Mouse (Mus musculus) intestine, embryonic 15.5 days (tissue): ENCODE measurements at regions not wholly inside any gene's neighbourhood (a gene's known extent, or its start where the extent isn't known, plus 50 kb on each side); places are given as distances from the start of the nearest gene placed in this dataset.
A peak's percentile ranks its signal among the peaks of the same experiment; 100 is the strongest.

Experiments used
- ATAC-seq: fragments of 200-750 bp; cut with Nextera tagmentation; 2 replicates; pipeline ENCODE4 v1.8.0; 2017; ENCODE audit warnings: moderate TSS enrichment, moderate library complexity
- H3K27ac ChIP-seq: fragments of 300-500 bp; sonication (generic); 2 replicates; pipeline ENCODE4 v1.5.1; 2015; ENCODE audit warnings: mild to moderate bottlenecking, inconsistent platforms
- H3K27me3 ChIP-seq: fragments of 300-500 bp; sonication (generic); replicated peaks from 2 replicates; pipeline ENCODE4 v1.6.1; 2015; ENCODE audit warnings: inconsistent platforms
- H3K36me3 ChIP-seq: fragments of 300-500 bp; sonication (generic); 2 replicates; pipeline ENCODE4 v1.6.1; 2015; ENCODE audit warnings: inconsistent platforms
- H3K4me1 ChIP-seq: fragments of 300-500 bp; sonication (generic); replicated peaks from 2 replicates; pipeline ENCODE4 v1.6.1; 2015; ENCODE audit warnings: inconsistent platforms
- H3K4me2 ChIP-seq: fragments of 300-500 bp; sonication (generic); replicated peaks from 2 replicates; pipeline ENCODE4 v1.6.1; 2015; ENCODE audit warnings: mild to moderate bottlenecking, inconsistent platforms
- H3K4me3 ChIP-seq: fragments of 300-500 bp; sonication (generic); replicated peaks from 2 replicates; pipeline ENCODE4 v1.5.1; 2015; ENCODE audit warnings: inconsistent platforms
- H3K9ac ChIP-seq: fragments of 300-500 bp; sonication (generic); 2 replicates; pipeline ENCODE4 v1.6.1; 2015; ENCODE audit warnings: inconsistent platforms
- H3K9me3 ChIP-seq: fragments of 300-500 bp; sonication (generic); 2 replicates; pipeline ENCODE4 v1.6.1; 2016; ENCODE audit warnings: inconsistent platforms
- WGBS: fragments of 180-500 bp; shearing (Covaris S2); methylation state at CpG from one replicate; pipeline ENCODE4 v1.1.7; 2015; 5-methylcytosine and 5-hydroxymethylcytosine counted together

DNA sequence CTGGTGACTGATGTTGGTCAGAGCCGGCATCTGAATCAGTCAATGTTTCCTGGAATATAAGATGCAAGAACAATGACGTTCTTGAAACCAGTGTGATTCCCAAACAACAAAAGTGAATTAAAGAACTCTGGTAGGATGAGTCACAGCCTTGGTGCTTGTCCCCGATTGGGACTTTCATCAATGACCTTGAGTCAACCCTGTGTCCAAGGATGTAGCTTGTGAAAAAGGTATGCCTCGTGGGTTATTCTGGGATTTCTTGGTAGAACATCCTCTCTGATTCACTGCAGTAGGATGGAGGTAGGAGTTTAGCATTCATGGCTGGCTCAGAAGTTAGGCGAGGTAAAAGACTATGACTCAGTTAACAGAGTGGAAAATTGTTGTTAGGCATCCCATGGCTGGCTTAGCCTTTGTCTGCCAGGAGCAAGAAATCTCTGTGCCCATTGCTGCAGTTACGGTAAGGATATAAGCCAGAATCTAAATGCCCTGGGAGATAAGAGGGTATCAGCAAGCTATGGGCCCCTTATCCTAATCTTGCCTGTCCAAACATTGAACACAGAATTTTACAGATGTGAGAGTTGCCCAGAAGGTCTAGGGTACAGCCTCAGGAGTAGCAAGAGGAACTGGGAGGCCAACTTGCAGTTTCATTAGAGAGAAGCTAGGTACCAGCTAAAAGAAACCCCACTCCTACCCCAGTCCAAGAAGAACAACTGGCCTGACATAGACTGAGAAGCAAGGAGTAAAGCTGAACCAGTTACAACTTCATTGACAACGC is 55.9 kb upstream of the Ralgps2 start:
- WGBS = 93% methylated on average over 7 of the region's 7 CpGs
- no peak overlapping the region for H3K4me3 ChIP-seq
- H3K36me3 ChIP-seq = no peaks in the 10 kb centered on the region
- no peaks in the 10 kb centered on the region for H3K27me3 ChIP-seq
- no peak overlapping the region for H3K9ac ChIP-seq
- H3K9me3 ChIP-seq = no peaks in the 10 kb centered on the region
- H3K4me1 ChIP-seq = peaks cover 14% of the 10 kb centered on the region; the same call in 1 of the 2 replicates
- no peak overlapping the region for H3K27ac ChIP-seq
- H3K4me2 ChIP-seq = no peak overlapping the region
- no peak for ATAC-seq

GRCm38 (mm10) chr1:156994644-156995016 is 55.2 kb upstream of the Ralgps2 start:
- Histone ChIP-seq H3K4me2 (no peak overlapping the region), H3K4me3 (no peak overlapping the region), H3K4me1 (peaks cover 11% of the 10 kb centered on the region; the same call in 1 of the 2 replicates), H3K36me3 (no peaks in the 10 kb centered on the region), H3K27me3 (no peaks in the 10 kb centered on the region), H3K27ac (no peak overlapping the region), H3K9ac (no peak overlapping the region), H3K9me3 (no peaks in the 10 kb centered on the region)
- WGBS = 76% methylated on average over 2 of the region's 2 CpGs
- no peak for ATAC-seq

GRCm38 (mm10) chr1:156994005-156994643 is 54.7 kb upstream of the Ralgps2 start:
- H3K4me2 ChIP-seq = no peak overlapping the region
- WGBS = 68% methylated on average over 15 of the region's 15 CpGs
- no peak overlapping the region for H3K9ac ChIP-seq
- H3K4me1 ChIP-seq = peaks cover 11% of the 10 kb centered on the region; the same call in 1 of the 2 replicates
- no peaks in the 10 kb centered on the region for H3K27me3 ChIP-seq
- H3K4me3 ChIP-seq = no peak overlapping the region
- H3K27ac ChIP-seq = no peak overlapping the region
- no peaks in the 10 kb centered on the region for H3K9me3 ChIP-seq
- ATAC-seq = no peak
- no peaks in the 10 kb centered on the region for H3K36me3 ChIP-seq

GRCm38 (mm10) chr1:156993105-156993504 is 53.7 kb upstream of the Ralgps2 start:
- no peak overlapping the region for H3K4me3 ChIP-seq
- ATAC-seq = no peak
- H3K27me3 ChIP-seq = no peaks in the 10 kb centered on the region
- H3K4me2 ChIP-seq = no peak overlapping the region
- 77% methylated on average over 3 of the region's 3 CpGs for WGBS
- H3K27ac ChIP-seq = 0 out of 2 replicates have a peak overlapping the region, but pooled peaks have one; percentile 9
- no peak overlapping the region for H3K9ac ChIP-seq
- no peaks in the 10 kb centered on the region for H3K9me3 ChIP-seq
- peaks cover 11% of the 10 kb centered on the region; the same call in 1 of the 2 replicates for H3K4me1 ChIP-seq
- H3K36me3 ChIP-seq = no peaks in the 10 kb centered on the region

DNA sequence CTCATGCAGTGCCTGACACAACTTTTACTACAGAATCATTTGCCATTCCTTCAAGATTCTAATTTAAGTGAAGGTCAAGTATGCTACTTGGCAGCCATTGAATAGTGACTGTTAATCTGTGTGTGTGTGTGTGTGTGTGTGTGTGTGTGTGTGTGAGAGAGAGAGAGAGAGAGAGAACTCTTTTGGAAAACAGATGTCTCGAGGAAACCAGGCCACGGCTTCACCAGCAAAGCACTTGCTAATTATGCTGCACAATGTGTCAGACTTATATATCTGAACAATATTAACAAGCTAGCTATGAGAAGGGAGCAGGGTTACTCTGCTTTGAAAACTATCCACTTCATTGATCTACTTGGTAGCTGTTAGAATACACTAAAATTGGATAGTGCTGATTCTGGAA is 53.1 kb upstream of the Ralgps2 start:
- no peaks in the 10 kb centered on the region for H3K27me3 ChIP-seq
- no peak overlapping the region for H3K4me2 ChIP-seq
- H3K4me1 ChIP-seq = peaks cover 11% of the 10 kb centered on the region; the same call in 1 of the 2 replicates
- 42% methylated on average over 2 of the region's 2 CpGs for WGBS
- H3K4me3 ChIP-seq = no peak overlapping the region
- no peaks in the 10 kb centered on the region for H3K9me3 ChIP-seq
- H3K27ac ChIP-seq = no peak overlapping the region
- no peak for ATAC-seq
- H3K9ac ChIP-seq = no peak overlapping the region
- no peaks in the 10 kb centered on the region for H3K36me3 ChIP-seq

- ATAC-seq = peak; percentile 90
Measured at GRCm38 (mm10) chr1:156990567-156991494, 51.4 kb upstream of the Ralgps2 start.

GRCm38 (mm10) chr1:156990112-156990511 is 50.7 kb upstream of the Ralgps2 start:
- 31% methylated on average over 9 of the region's 9 CpGs for WGBS
- no peak for ATAC-seq

More at GRCm38 (mm10) chr1:156990567-156991494, 51.4 kb upstream of the Ralgps2 start:
- WGBS = 25% methylated on average over 14 of the region's 14 CpGs
- Histone ChIP-seq H3K27me3 (no peaks in the 10 kb centered on the region), H3K27ac (no peak overlapping the region), H3K4me3 (no peak overlapping the region), H3K36me3 (no peaks in the 10 kb centered on the region), H3K9ac (no peak overlapping the region), H3K4me1 (peaks cover 11% of the 10 kb centered on the region; the same call in 1 of the 2 replicates), H3K9me3 (no peaks in the 10 kb centered on the region), H3K4me2 (no peak overlapping the region; the same call in 1 of the 2 replicates)

GRCm38 (mm10) chr1:156989149-156989785 is 49.8 kb upstream of the Ralgps2 start:
- no peak for ATAC-seq
- Histone ChIP-seq H3K4me3 (no peak overlapping the region), H3K4me1 (peaks cover 11% of the 10 kb centered on the region; the same call in 1 of the 2 replicates), H3K4me2 (no peak overlapping the region), H3K27ac (no peak overlapping the region), H3K27me3 (no peaks in the 10 kb centered on the region), H3K9me3 (no peaks in the 10 kb centered on the region), H3K36me3 (no peaks in the 10 kb centered on the region), H3K9ac (no peak overlapping the region)
- WGBS = 83% methylated on average over 10 of the region's 10 CpGs

More at GRCm38 (mm10) chr1:156990112-156990511, 50.7 kb upstream of the Ralgps2 start:
- Histone ChIP-seq H3K4me2 (no peak overlapping the region), H3K27ac (no peak overlapping the region), H3K27me3 (no peaks in the 10 kb centered on the region), H3K4me1 (peaks cover 11% of the 10 kb centered on the region; the same call in 1 of the 2 replicates), H3K9me3 (no peaks in the 10 kb centered on the region), H3K4me3 (no peak overlapping the region), H3K9ac (no peak overlapping the region), H3K36me3 (no peaks in the 10 kb centered on the region)
